Mouse (Mus musculus) hindbrain, embryonic 16.5 days (tissue): ENCODE data around the gene Il5ra. TPM values are rescaled to one million over a fixed set of nuclear protein-coding genes. Genes with fewer than 3 reads are reported as not detected.

ENCODE experiments used
- ATAC-seq: fragments of 200-750 bp; cut with Nextera tagmentation; 2 replicates; pipeline ENCODE4 v1.8.0; 2017; ENCODE audit warnings: moderate TSS enrichment, moderate library complexity
- H3K27ac ChIP-seq: fragments of 300-500 bp; sonication (generic); 2 replicates; pipeline ENCODE4 v1.5.1; 2014; ENCODE audit warnings: low read depth, mild to moderate bottlenecking, control low read depth, low read length, moderate library complexity
- H3K27me3 ChIP-seq: fragments of 300-500 bp; sonication (generic); replicated peaks from 2 replicates; pipeline ENCODE4 v1.6.1; 2014; ENCODE audit warnings: low read length; ENCODE audit not compliant: control insufficient read depth, insufficient read depth
- H3K36me3 ChIP-seq: fragments of 300-500 bp; sonication (generic); 2 replicates; pipeline ENCODE4 v1.6.1; 2014; ENCODE audit warnings: mild to moderate bottlenecking, low read length, moderate library complexity, mixed read lengths; ENCODE audit not compliant: control insufficient read depth, insufficient read depth
- H3K4me1 ChIP-seq: fragments of 300-500 bp; sonication (generic); 2 replicates; pipeline ENCODE4 v1.6.1; 2014; ENCODE audit warnings: low read depth, low read length; ENCODE audit not compliant: control insufficient read depth, insufficient read depth
- H3K4me2 ChIP-seq: fragments of 300-500 bp; sonication (generic); 2 replicates; pipeline ENCODE4 v1.6.1; 2014; ENCODE audit warnings: mild to moderate bottlenecking, low read length, control low read depth, moderate library complexity
- H3K4me3 ChIP-seq: fragments of 300-500 bp; sonication (generic); 2 replicates; pipeline ENCODE4 v1.5.1; 2014; ENCODE audit warnings: mild to moderate bottlenecking, low read length, control low read depth, moderate library complexity
- H3K9ac ChIP-seq: fragments of 300-500 bp; sonication (generic); 2 replicates; pipeline ENCODE4 v1.6.1; 2014; ENCODE audit warnings: low read depth, mild to moderate bottlenecking, control low read depth, low read length, moderate library complexity
- H3K9me3 ChIP-seq: fragments of 300-500 bp; sonication (generic); 2 replicates; pipeline ENCODE4 v1.6.1; 2014; ENCODE audit warnings: mild to moderate bottlenecking, low read length, moderate library complexity; ENCODE audit not compliant: control insufficient read depth
- WGBS: fragments of 180-500 bp; shearing (Covaris S2); extraction: QIAGEN DNeasy Blood & Tissue Kit; methylation state at CpG from one replicate; pipeline ENCODE4 v1.1.7; 2014; 5-methylcytosine and 5-hydroxymethylcytosine counted together
- polyA plus RNA-seq: library from polyadenylated mRNA; unstranded; fragments of >200 nt; fragmentation: Nextera tagmentation; extraction: Ambion mirVana; gene quantifications from 2 replicates; pipeline ENCODE4 v1.2.1, GENCODE M21; 2015

Gene Il5ra
- polyA plus RNA-seq, result not detected in 2 replicates

- no peaks in the 10 kb centered on the region for H3K36me3 ChIP-seq
- no peak for ATAC-seq
- WGBS, result 76% methylated on average over 6 of the region's 6 CpGs
These were observed at the start of gene Il5ra for GRCm38 (mm10) chr6:106748887-106749388. Gene Il5ra, minus strand, starts transcription at chr6:106749037.

GRCm38 (mm10) chr6:106794094-106794814 lies 45.4 kb upstream of the Il5ra start:
- Histone ChIP-seq H3K4me2 (no peak overlapping the region), H3K9ac (no peak overlapping the region), H3K27ac (no peak overlapping the region), H3K4me1 (peaks cover 9% of the 10 kb centered on the region), H3K4me3 (no peak overlapping the region), H3K36me3 (peaks cover 18% of the 10 kb centered on the region), H3K27me3 (no peaks in the 10 kb centered on the region), H3K9me3 (no peaks in the 10 kb centered on the region)
- 90% methylated on average over 13 of the region's 13 CpGs for WGBS
- no peak for ATAC-seq

More at GRCm38 (mm10) chr6:106748887-106749388, at the start of gene Il5ra:
- Histone ChIP-seq H3K4me1 (no peaks in the 10 kb centered on the region), H3K27ac (no peak within 1 kb of the TSS), H3K27me3 (no peaks in the 10 kb centered on the region), H3K4me2 (no peak within 1 kb of the TSS), H3K4me3 (no peak within 1 kb of the TSS), H3K9me3 (no peaks in the 10 kb centered on the region), H3K9ac (no peak within 1 kb of the TSS)

GRCm38 (mm10) chr6:106793621-106794020 lies 44.8 kb upstream of the Il5ra start:
- Histone ChIP-seq H3K4me2 (no peak overlapping the region), H3K36me3 (peaks cover 18% of the 10 kb centered on the region), H3K9ac (no peak overlapping the region), H3K27me3 (no peaks in the 10 kb centered on the region), H3K4me1 (peaks cover 3% of the 10 kb centered on the region), H3K9me3 (no peaks in the 10 kb centered on the region), H3K27ac (no peak overlapping the region), H3K4me3 (no peak overlapping the region)
- ATAC-seq, result no peak
- WGBS, result 95% methylated on average over 10 of the region's 10 CpGs

GRCm38 (mm10) chr6:106793088-106793487 lies 44.3 kb upstream of the Il5ra start:
- no peak overlapping the region for H3K9ac ChIP-seq
- ATAC-seq, result no peak
- H3K4me2 ChIP-seq, result no peak overlapping the region
- H3K9me3 ChIP-seq, result no peaks in the 10 kb centered on the region
- no peak overlapping the region for H3K4me3 ChIP-seq
- 96% methylated on average over 7 of the region's 7 CpGs for WGBS
- H3K27ac ChIP-seq, result no peak overlapping the region
- H3K27me3 ChIP-seq, result no peaks in the 10 kb centered on the region
- peaks cover 20% of the 10 kb centered on the region for H3K36me3 ChIP-seq
- no peaks in the 10 kb centered on the region for H3K4me1 ChIP-seq

GRCm38 (mm10) chr6:106792486-106792885 lies 43.6 kb upstream of the Il5ra start:
- no peak overlapping the region for H3K9ac ChIP-seq
- no peaks in the 10 kb centered on the region for H3K9me3 ChIP-seq
- no peaks in the 10 kb centered on the region for H3K27me3 ChIP-seq
- ATAC-seq, result no peak
- 98% methylated on average over 5 of the region's 5 CpGs for WGBS
- no peak overlapping the region for H3K4me3 ChIP-seq
- H3K4me1 ChIP-seq, result no peaks in the 10 kb centered on the region
- no peak overlapping the region for H3K4me2 ChIP-seq
- H3K36me3 ChIP-seq, result peaks cover 22% of the 10 kb centered on the region
- no peak overlapping the region for H3K27ac ChIP-seq

GRCm38 (mm10) chr6:106791429-106791828 lies 42.6 kb upstream of the Il5ra start:
- no peaks in the 10 kb centered on the region for H3K27me3 ChIP-seq
- H3K4me3 ChIP-seq, result no peak overlapping the region
- no peaks in the 10 kb centered on the region for H3K9me3 ChIP-seq
- no peak overlapping the region for H3K4me2 ChIP-seq
- no peak overlapping the region for H3K9ac ChIP-seq
- no peak for ATAC-seq
- 92% methylated on average over 8 of the region's 8 CpGs for WGBS
- peaks cover 22% of the 10 kb centered on the region for H3K36me3 ChIP-seq
- no peak overlapping the region for H3K27ac ChIP-seq
- H3K4me1 ChIP-seq, result no peaks in the 10 kb centered on the region

- H3K27ac ChIP-seq, result no peak overlapping the region
- peaks cover 17% of the 10 kb centered on the region for H3K36me3 ChIP-seq
- H3K9me3 ChIP-seq, result no peaks in the 10 kb centered on the region
- no peak for ATAC-seq
- no peak overlapping the region for H3K4me3 ChIP-seq
- no peaks in the 10 kb centered on the region for H3K4me1 ChIP-seq
- no peak overlapping the region for H3K4me2 ChIP-seq
- WGBS, result 90% methylated on average over 3 of the region's 3 CpGs
- H3K9ac ChIP-seq, result no peak overlapping the region
- H3K27me3 ChIP-seq, result no peaks in the 10 kb centered on the region
These were observed 38.3 kb upstream of the Il5ra start for GRCm38 (mm10) chr6:106787138-106787537.

- WGBS, result 52% methylated on average over 4 of the region's 4 CpGs
- H3K9me3 ChIP-seq, result no peaks in the 10 kb centered on the region
- H3K4me1 ChIP-seq, result peaks cover 12% of the 10 kb centered on the region
- H3K9ac ChIP-seq, result no peak overlapping the region; the same call in 1 of the 2 replicates
- peak overlapping the region; percentile 94 for H3K4me3 ChIP-seq
- ATAC-seq, result no peak
- peaks cover 5% of the 10 kb centered on the region; the same call in 1 of the 2 replicates for H3K36me3 ChIP-seq
- H3K4me2 ChIP-seq, result peak overlapping the region; percentile 97
- no peaks in the 10 kb centered on the region for H3K27me3 ChIP-seq
- H3K27ac ChIP-seq, result no peak overlapping the region
These were observed 21.2 kb upstream of the Il5ra start for GRCm38 (mm10) chr6:106770046-106770445.

GRCm38 (mm10) chr6:106769290-106769866 lies 20.5 kb upstream of the Il5ra start:
- no peaks in the 10 kb centered on the region for H3K27me3 ChIP-seq
- ATAC-seq, result no peak
- WGBS, result 2% methylated on average over 33 of the region's 33 CpGs
- H3K4me2 ChIP-seq, result peak overlapping the region; percentile 97
- H3K9ac ChIP-seq, result peak overlapping the region; percentile 76
- H3K4me1 ChIP-seq, result peaks cover 12% of the 10 kb centered on the region
- 0 out of 2 replicates have a peak overlapping the region, but pooled peaks have one; percentile 0 for H3K27ac ChIP-seq
- peaks cover 5% of the 10 kb centered on the region; the same call in 1 of the 2 replicates for H3K36me3 ChIP-seq
- peak overlapping the region; percentile 94 for H3K4me3 ChIP-seq
- H3K9me3 ChIP-seq, result no peaks in the 10 kb centered on the region
